Mouse (Mus musculus) 3134 (cell line): Measurements from ENCODE around the gene Nkpd1.
"Not testable (repeated sequence)": the region's sequence is repeated elsewhere in the genome, so short reads cannot be mapped to it uniquely, and the experiment has no call there.

ENCODE experiments used
- DNase-seq: peaks from one replicate; pipeline ENCODE4 v3.0.0-alpha.2; 2011; ENCODE audit warnings: low spot score; ENCODE audit not compliant: insufficient read length; ENCODE audit errors: extremely low read depth

Gene Nkpd1

GRCm38 (mm10) chr7:19503481-19504068 lies 14.1 kb upstream of the Nkpd1 start:
- no peak for DNase-seq

- DNase-seq = no peak
These were observed 11.3 kb upstream of the Nkpd1 start for GRCm38 (mm10) chr7:19506326-19506725.

- DNase-seq = no peak
These were observed 10.5 kb upstream of the Nkpd1 start for GRCm38 (mm10) chr7:19506969-19507611.

- no peak for DNase-seq
These were observed 10.0 kb upstream of the Nkpd1 start for GRCm38 (mm10) chr7:19507612-19507981.

GRCm38 (mm10) chr7:19508150-19508923 lies 9.3 kb upstream of the Nkpd1 start, which contains the start of the genes Bloc1s3 and Trappc6a:
Bloc1s3 (minus strand) TSS chr7:19508367.
Trappc6a (plus strand) TSS chr7:19508395.
- peak; percentile 90 for DNase-seq

GRCm38 (mm10) chr7:19508924-19509568 lies 8.6 kb upstream of the Nkpd1 start:
- DNase-seq = no peak

GRCm38 (mm10) chr7:19509786-19510185 lies 7.9 kb upstream of the Nkpd1 start:
- no peak for DNase-seq

- DNase-seq = not testable (repeated sequence)
These were observed 5.7 kb upstream of the Nkpd1 start for GRCm38 (mm10) chr7:19511934-19512333.

- DNase-seq = no peak
These were observed 5.3 kb upstream of the Nkpd1 start for GRCm38 (mm10) chr7:19512353-19512752.

- no peak for DNase-seq
These were observed 2.4 kb downstream of the Nkpd1 start for GRCm38 (mm10) chr7:19520032-19520431.

GRCm38 (mm10) chr7:19523017-19523756 lies 5.5 kb downstream of the Nkpd1 start:
- DNase-seq = no peak

- DNase-seq = no peak
These were observed 6.2 kb downstream of the Nkpd1 start for GRCm38 (mm10) chr7:19523757-19524419.

GRCm38 (mm10) chr7:19524420-19525104 lies 6.9 kb downstream of the Nkpd1 start:
- no peak for DNase-seq

GRCm38 (mm10) chr7:19525105-19525481 lies 7.5 kb downstream of the Nkpd1 start:
- no peak for DNase-seq

GRCm38 (mm10) chr7:19531077-19531476 lies 13.4 kb downstream of the Nkpd1 start:
- no peak for DNase-seq

- no peak for DNase-seq
These were observed 14.6 kb downstream of the Nkpd1 start for GRCm38 (mm10) chr7:19532240-19532639.

- DNase-seq = no peak
These were observed 17.0 kb downstream of the Nkpd1 start for GRCm38 (mm10) chr7:19534676-19535075.

- DNase-seq = no peak
These were observed 23.3 kb downstream of the Nkpd1 start for GRCm38 (mm10) chr7:19540771-19541566.

GRCm38 (mm10) chr7:19541681-19542154 lies 24.1 kb downstream of the Nkpd1 start:
- no peak for DNase-seq
